18 mouse cellular contexts compared by ENCODE assay signal in the genomic region with DNA sequence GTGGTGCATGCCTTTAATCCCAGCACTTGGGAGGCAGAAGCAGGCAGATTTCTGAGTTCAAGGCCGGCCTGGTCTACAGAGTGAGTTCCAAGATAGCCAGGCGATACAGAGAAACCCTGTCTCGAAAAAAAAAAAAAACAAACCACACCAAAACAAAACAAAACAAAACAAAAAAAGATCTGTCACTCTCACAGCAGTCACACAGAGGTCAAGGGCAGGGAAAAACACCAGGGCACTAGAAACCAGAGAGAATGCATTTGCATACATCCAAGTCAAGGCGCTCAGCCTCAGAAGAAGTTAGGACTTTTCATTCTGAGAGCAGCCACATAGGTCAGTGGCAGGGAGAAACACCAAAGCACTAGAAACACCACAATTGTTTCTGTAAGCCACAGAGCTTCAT.
"Had no signal": no experiment of that assay in that cellular context is flagged by ENCODE, and none has a peak within 500 bp of the region (broad histone marks: within the 10 kb centered on the region; RNA-seq: fewer than 3 reads in every experiment).

No protein-coding gene starts in this region.

- H3K9me3 ChIP-seq: midbrain, embryonic 10.5 days; midbrain, embryonic 13.5 days; midbrain, embryonic 15.5 days; neural tube, embryonic 13.5 days; neural tube, embryonic 15.5 days had no signal

- DNase-seq: lung, adult 18-20 months; lung, embryonic 14.5 days; lung, postnatal 10 days; lung, postnatal 4 days; retina, postnatal 1 day; right cerebral cortex, adult 18-20 months; right cerebral cortex, postnatal 25 days; right cerebral cortex, postnatal 4 days; spleen, adult 18-20 months; thymus, adult 2 months; thymus, postnatal 25 days; thymus, postnatal 4 days had no signal

- H3K36me3 ChIP-seq: midbrain, embryonic 10.5 days; midbrain, embryonic 13.5 days; midbrain, embryonic 15.5 days; neural tube, embryonic 13.5 days; neural tube, embryonic 15.5 days had no signal

- H3K4me3 ChIP-seq: midbrain, embryonic 10.5 days; midbrain, embryonic 13.5 days; midbrain, embryonic 15.5 days; myocyte; neural tube, embryonic 13.5 days; neural tube, embryonic 15.5 days had no signal

- H3K27ac ChIP-seq: midbrain, embryonic 10.5 days; midbrain, embryonic 13.5 days; midbrain, embryonic 15.5 days; neural tube, embryonic 13.5 days; neural tube, embryonic 15.5 days had no signal

- H3K9ac ChIP-seq: lung, embryonic 14.5 days; midbrain, embryonic 13.5 days; midbrain, embryonic 15.5 days; neural tube, embryonic 13.5 days; neural tube, embryonic 15.5 days had no signal
